Mouse (Mus musculus) heart, adult 2 months (tissue): ENCODE measurements around the gene Ccdc151. TPM values are rescaled to one million over a fixed set of nuclear protein-coding genes. Genes with fewer than 3 reads are reported as not detected.

ENCODE experiments used
- DNase-seq, 2 experiments: peaks; one replicate each; pipeline ENCODE4 v3.0.0; 2021
- H3K27ac ChIP-seq: fragments of 200-600 bp; 2 replicates; pipeline ENCODE4 v1.8.1; 2022
- H3K27me3 ChIP-seq: fragments of 200-500 bp; 2 replicates; pipeline ENCODE4 v1.6.1; 2012; ENCODE audit warnings: mild to moderate bottlenecking, low read length, inconsistent platforms, mixed read lengths; ENCODE audit not compliant: control insufficient read depth, insufficient read depth
- H3K36me3 ChIP-seq: fragments of 200-500 bp; 2 replicates; pipeline ENCODE4 v1.6.1; 2012; ENCODE audit warnings: low read length, inconsistent platforms; ENCODE audit not compliant: control insufficient read depth, insufficient read depth
- H3K4me1 ChIP-seq: fragments of 200-500 bp; 2 replicates; pipeline ENCODE4 v1.6.1; 2011; ENCODE audit warnings: low read length; ENCODE audit not compliant: control insufficient read depth, insufficient read depth
- H3K4me3 ChIP-seq: fragments of 200-600 bp; 2 replicates; pipeline ENCODE4 v1.8.1; 2022
- H3K79me2 ChIP-seq: fragments of 200-500 bp; replicated peaks from 2 replicates; pipeline ENCODE4 v1.6.1; 2012; ENCODE audit warnings: mild to moderate bottlenecking, inconsistent platforms, low read length, moderate library complexity, mixed read lengths; ENCODE audit not compliant: control insufficient read depth, insufficient read depth
- H3K9ac ChIP-seq: fragments of 200-500 bp; 2 replicates; pipeline ENCODE4 v1.6.1; 2012; ENCODE audit warnings: low read depth, mild to moderate bottlenecking, control low read depth, inconsistent platforms, low read length, mixed read lengths
- CTCF ChIP-seq: fragments of 200-600 bp; IDR thresholded peaks from 2 replicates; pipeline ENCODE4 v1.8.1; 2022; ENCODE audit warnings: antibody characterized with exemption, mild to moderate bottlenecking, moderate library complexity
- EP300 ChIP-seq: fragments of 200-500 bp; IDR thresholded peaks from 2 replicates; pipeline ENCODE4 v1.6.1; 2011; ENCODE audit warnings: low read depth, low read length, control low read depth; ENCODE audit not compliant: insufficient read depth
- POLR2A ChIP-seq: fragments of 200-500 bp; IDR thresholded peaks from 2 replicates; pipeline ENCODE4 v1.6.1; 2011; ENCODE audit warnings: mild to moderate bottlenecking, low read depth, low read length, control low read depth; ENCODE audit not compliant: insufficient read depth
- WGBS: fragments of 180-500 bp; shearing (Covaris S2); methylation state at CpG from one replicate; pipeline ENCODE4 v1.1.7; 2018; 5-methylcytosine and 5-hydroxymethylcytosine counted together
- intact Hi-C: fragments of 180-260 bp; cut with DNase I; formaldehyde crosslinking; loops from one replicate; pipeline ENCODE4 v1.15.1; 2025
- polyA plus RNA-seq: library from polyadenylated mRNA; depleted of rRNA; stranded (reverse); fragments of >200 nt; gene quantifications from 2 replicates; pipeline ENCODE4 v1.2.3, GENCODE M21; 2012
- total RNA-seq, 2 experiments: library from RNA; stranded (reverse); gene quantifications; 2 replicates each; pipeline ENCODE4 v1.2.3; 2021

Ccdc151 gene
- total and polyA plus RNA-seq, 3 experiments: 0.09 to 0.21 TPM; not detected in 1

- H3K27ac ChIP-seq: no peak overlapping the region
- intact Hi-C loops: no loop called here
- TF ChIP-seq POLR2A (no peak), CTCF (no peak), EP300 (no peak)
- H3K4me3 ChIP-seq: no peak overlapping the region
- peaks cover 14% of the 10 kb centered on the region for H3K27me3 ChIP-seq
- H3K79me2 ChIP-seq: no peaks in the 10 kb centered on the region
- 60% methylated on average over 11 of the region's 11 CpGs for WGBS
- H3K4me1 ChIP-seq: no peaks in the 10 kb centered on the region
- no peaks in the 10 kb centered on the region for H3K36me3 ChIP-seq
- no peak overlapping the region for H3K9ac ChIP-seq
- DNase-seq: no peak
Measured at GRCm38 (mm10) chr9:22049315-22049714, 46.9 kb upstream of the Ccdc151 start.

- WGBS: 45% methylated on average over 9 of the region's 9 CpGs
- H3K4me1 ChIP-seq: no peaks in the 10 kb centered on the region
- no peaks in the 10 kb centered on the region for H3K79me2 ChIP-seq
- intact Hi-C loops: no loop called here
- peaks cover 14% of the 10 kb centered on the region for H3K27me3 ChIP-seq
- no peaks in the 10 kb centered on the region for H3K36me3 ChIP-seq
- H3K9ac ChIP-seq: no peak overlapping the region
- no peak for TF ChIP-seq POLR2A
- TF ChIP-seq CTCF: no peak
- H3K4me3 ChIP-seq: no peak overlapping the region
- H3K27ac ChIP-seq: no peak overlapping the region
- no peak for DNase-seq
Measured at GRCm38 (mm10) chr9:22047329-22047728, 44.9 kb upstream of the Ccdc151 start.

GRCm38 (mm10) chr9:22041832-22042231 is 39.4 kb upstream of the Ccdc151 start:
- H3K9ac ChIP-seq: no peak overlapping the region
- 0 out of 2 replicates have a peak, but pooled peaks cover 2% of the 10 kb centered on the region for H3K27me3 ChIP-seq
- H3K4me3 ChIP-seq: no peak overlapping the region
- no peak overlapping the region for H3K27ac ChIP-seq
- H3K4me1 ChIP-seq: no peaks in the 10 kb centered on the region
- intact Hi-C loops: no loop called here
- TF ChIP-seq POLR2A (no peak), EP300 (no peak), CTCF (no peak)
- WGBS: 71% methylated on average over 2 of the region's 2 CpGs
- H3K36me3 ChIP-seq: no peaks in the 10 kb centered on the region
- H3K79me2 ChIP-seq: no peaks in the 10 kb centered on the region
- DNase-seq: no peak

- H3K27ac ChIP-seq: no peak overlapping the region
- no peak overlapping the region for H3K9ac ChIP-seq
- TF ChIP-seq EP300 (no peak), POLR2A (no peak), CTCF (no peak)
- 63% methylated on average over 10 of the region's 10 CpGs for WGBS
- H3K79me2 ChIP-seq: no peaks in the 10 kb centered on the region
- no peaks in the 10 kb centered on the region for H3K36me3 ChIP-seq
- H3K27me3 ChIP-seq: 0 out of 2 replicates have a peak, but pooled peaks cover 2% of the 10 kb centered on the region
- intact Hi-C loops: no loop called here
- no peak for DNase-seq
- H3K4me1 ChIP-seq: no peaks in the 10 kb centered on the region
- no peak overlapping the region for H3K4me3 ChIP-seq
Measured at GRCm38 (mm10) chr9:22037826-22038225, 35.4 kb upstream of the Ccdc151 start.

- no peaks in the 10 kb centered on the region for H3K36me3 ChIP-seq
Measured at GRCm38 (mm10) chr9:22035300-22036044, 33.0 kb upstream of the Ccdc151 start.

GRCm38 (mm10) chr9:22030386-22030785 is 28.0 kb upstream of the Ccdc151 start:
- Histone ChIP-seq H3K79me2 (no peaks in the 10 kb centered on the region), H3K27me3 (no peaks in the 10 kb centered on the region), H3K4me1 (no peaks in the 10 kb centered on the region), H3K27ac (no peak overlapping the region), H3K36me3 (no peaks in the 10 kb centered on the region), H3K4me3 (no peak overlapping the region), H3K9ac (no peak overlapping the region)
- 90% methylated on average over 9 of the region's 9 CpGs for WGBS
- TF ChIP-seq POLR2A (no peak), CTCF (no peak), EP300 (no peak)
- DNase-seq: no peak
- intact Hi-C loops: no loop called here

More at GRCm38 (mm10) chr9:22035300-22036044, 33.0 kb upstream of the Ccdc151 start:
- Histone ChIP-seq H3K4me3 (no peak overlapping the region), H3K4me1 (no peaks in the 10 kb centered on the region), H3K79me2 (no peaks in the 10 kb centered on the region), H3K9ac (no peak overlapping the region), H3K27me3 (0 out of 2 replicates have a peak, but pooled peaks cover 2% of the 10 kb centered on the region), H3K27ac (no peak overlapping the region)
- DNase-seq: no peak
- WGBS: 54% methylated on average over 6 of the region's 6 CpGs
- no peak for TF ChIP-seq POLR2A
- TF ChIP-seq CTCF: no peak
- no peak for TF ChIP-seq EP300
- intact Hi-C loops: no loop called here
